Mouse (Mus musculus): ENCODE results near the gene Psme2. TPM values are rescaled to one million over a fixed set of nuclear protein-coding genes. Genes with fewer than 3 reads are reported as not detected.

The Psme2 gene
- polyA plus RNA-seq, 1 experiment from 2014 or later: 212 TPM

DNA sequence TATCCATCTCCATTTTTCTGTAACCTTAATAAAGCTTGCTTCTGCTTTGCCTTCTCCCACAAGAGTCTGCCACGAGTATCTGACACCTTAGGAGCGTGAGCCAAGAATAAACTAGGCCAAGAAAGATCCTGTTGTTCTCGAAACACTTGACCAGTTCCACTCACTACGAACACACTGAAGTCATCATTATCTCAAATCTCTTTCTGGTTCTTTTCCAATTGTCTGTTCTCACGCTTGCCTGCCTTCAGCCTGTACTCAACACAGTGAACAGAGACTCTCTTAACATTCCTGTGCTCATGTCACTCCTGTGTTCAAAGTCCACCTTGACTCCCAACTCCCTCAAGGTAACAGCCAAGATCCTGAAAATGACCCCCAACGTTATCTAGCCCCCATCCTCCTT is 22.4 kb upstream of the Psme2 start:
- Histone ChIP-seq H3K9ac (no peak overlapping the region), H3K4me1 (no peaks in the 10 kb centered on the region), H3K9me3 (no peaks in the 10 kb centered on the region), H3K4me2 (replicated peaks) (no peak overlapping the region), H3K36me3 (peaks cover 17% of the 10 kb centered on the region), H3K27ac (no peak overlapping the region), H3K4me3 (no peak overlapping the region), H3K27me3 (replicated peaks) (no peaks in the 10 kb centered on the region)
- no peak for ATAC-seq (ENCODE audit: low FRiP score, low read depth)
- WGBS: 77% methylated on average over 6 of the region's 6 CpGs

GRCm38 (mm10) chr14:55608339-55608738 is 17.4 kb upstream of the Psme2 start:
- Histone ChIP-seq H3K4me1 (no peaks in the 10 kb centered on the region), H3K36me3 (peaks cover 50% of the 10 kb centered on the region), H3K27ac (no peak overlapping the region), H3K4me2 (replicated peaks) (no peak overlapping the region), H3K9ac (no peak overlapping the region), H3K9me3 (no peaks in the 10 kb centered on the region), H3K4me3 (no peak overlapping the region), H3K27me3 (replicated peaks) (no peaks in the 10 kb centered on the region)
- whole genome bisulfite sequencing: 94% methylated on average over 6 of the region's 6 CpGs
- ATAC-seq (ENCODE audit: low FRiP score, low read depth): no peak

- Histone ChIP-seq H3K9ac (no peak overlapping the region), H3K4me2 (replicated peaks) (no peak overlapping the region), H3K9me3 (no peaks in the 10 kb centered on the region), H3K27me3 (replicated peaks) (no peaks in the 10 kb centered on the region), H3K36me3 (peaks cover 75% of the 10 kb centered on the region), H3K27ac (no peak overlapping the region), H3K4me1 (no peaks in the 10 kb centered on the region), H3K4me3 (no peak overlapping the region)
- 94% methylated on average over 16 of the region's 16 CpGs for WGBS
- ATAC-seq (ENCODE audit: low FRiP score, low read depth): no peak
Observed at GRCm38 (mm10) chr14:55605743-55606459, 15.0 kb upstream of the Psme2 start.

GRCm38 (mm10) chr14:55604823-55605222 is 13.9 kb upstream of the Psme2 start:
- Histone ChIP-seq H3K27me3 (replicated peaks) (no peaks in the 10 kb centered on the region), H3K9ac (no peak overlapping the region), H3K4me2 (replicated peaks) (no peak overlapping the region), H3K27ac (no peak overlapping the region), H3K4me1 (no peaks in the 10 kb centered on the region), H3K9me3 (no peaks in the 10 kb centered on the region), H3K36me3 (peaks cover 82% of the 10 kb centered on the region), H3K4me3 (no peak overlapping the region)
- ATAC-seq (ENCODE audit: low FRiP score, low read depth): no peak
- 91% methylated on average over 11 of the region's 11 CpGs for WGBS

GRCm38 (mm10) chr14:55603633-55604576 is 13.0 kb upstream of the Psme2 start:
- Histone ChIP-seq H3K9ac (0 out of 2 replicates have a peak overlapping the region, but pooled peaks have one; percentile 9), H3K4me3 (no peak overlapping the region), H3K9me3 (no peaks in the 10 kb centered on the region), H3K27ac (no peak overlapping the region), H3K27me3 (replicated peaks) (no peaks in the 10 kb centered on the region), H3K4me1 (no peaks in the 10 kb centered on the region), H3K36me3 (peaks cover 83% of the 10 kb centered on the region), H3K4me2 (replicated peaks) (peak overlapping the region; percentile 40)
- 22% methylated on average over 19 of the region's 19 CpGs for WGBS
- peak; percentile 88 for ATAC-seq (ENCODE audit: low FRiP score, low read depth)

- Histone ChIP-seq H3K4me1 (no peaks in the 10 kb centered on the region), H3K4me2 (replicated peaks) (peak within 1 kb of the TSS; percentile 40), H3K36me3 (peaks cover 83% of the 10 kb centered on the region), H3K9ac (0 out of 2 replicates have a peak within 1 kb of the TSS, but pooled peaks have one; percentile 9), H3K27ac (no peak within 1 kb of the TSS), H3K9me3 (no peaks in the 10 kb centered on the region), H3K4me3 (no peak within 1 kb of the TSS), H3K27me3 (replicated peaks) (no peaks in the 10 kb centered on the region)
- 88% methylated on average over 7 of the region's 7 CpGs for WGBS
- no peak for ATAC-seq (ENCODE audit: low FRiP score, low read depth)
Observed at GRCm38 (mm10) chr14:55603271-55603632, 12.3 kb upstream of the Psme2 start, which contains the start of gene Irf9. Gene Irf9 (plus strand): TSS chr14:55603571.

DNA sequence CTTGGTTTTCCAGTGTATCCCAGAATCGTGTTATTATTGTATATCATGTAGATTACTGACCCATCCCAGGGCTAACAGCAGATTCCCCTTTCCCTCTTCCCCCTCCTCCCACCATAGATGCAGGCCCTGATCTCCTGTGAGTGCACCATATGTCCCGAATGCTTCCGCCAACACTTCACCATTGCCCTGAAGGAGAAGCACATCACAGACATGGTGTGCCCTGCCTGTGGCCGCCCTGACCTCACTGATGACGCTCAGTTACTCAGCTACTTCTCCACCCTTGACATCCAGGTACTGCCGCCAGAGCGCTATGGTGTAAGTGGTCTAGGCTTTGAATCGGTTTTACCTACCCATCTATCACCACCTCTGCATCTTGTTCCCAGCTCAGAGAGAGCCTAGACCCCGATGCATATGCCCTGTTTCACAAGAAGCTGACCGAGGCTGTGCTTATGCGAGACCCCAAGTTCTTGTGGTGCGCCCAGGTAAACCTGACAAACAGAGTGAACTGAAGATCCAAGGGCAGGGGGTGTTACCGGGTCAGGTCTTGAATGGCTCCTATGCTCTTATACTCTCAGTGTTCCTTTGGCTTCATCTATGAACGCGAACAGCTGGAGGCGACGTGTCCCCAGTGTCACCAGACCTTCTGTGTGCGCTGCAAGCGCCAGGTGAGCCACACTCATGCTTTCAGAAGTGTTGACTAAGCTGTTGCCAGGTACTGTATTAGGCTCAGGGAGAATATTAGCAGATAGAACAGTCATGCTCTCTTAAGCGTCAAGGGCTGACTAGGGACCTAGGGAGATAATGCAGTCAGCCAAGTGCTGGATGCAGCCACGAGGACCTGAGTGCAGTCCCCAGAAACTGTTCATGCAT is 7.8 kb upstream of the Psme2 start:
- Histone ChIP-seq H3K27ac (no peak overlapping the region), H3K27me3 (replicated peaks) (no peaks in the 10 kb centered on the region), H3K4me2 (replicated peaks) (no peak overlapping the region), H3K36me3 (peaks cover 87% of the 10 kb centered on the region), H3K9ac (peak overlapping the region; percentile 23; the same call in 1 of the 2 replicates), H3K4me1 (no peaks in the 10 kb centered on the region), H3K4me3 (no peak overlapping the region), H3K9me3 (no peaks in the 10 kb centered on the region)
- 94% methylated on average over 21 of the region's 21 CpGs for WGBS
- no peak for ATAC-seq (ENCODE audit: low FRiP score, low read depth)

GRCm38 (mm10) chr14:55596036-55596690 is 5.2 kb upstream of the Psme2 start:
- WGBS: 78% methylated on average over 13 of the region's 13 CpGs
- no peak overlapping the region for H3K9ac ChIP-seq
- no peak overlapping the region for H3K4me3 ChIP-seq
- H3K9me3 ChIP-seq: no peaks in the 10 kb centered on the region
- H3K27ac ChIP-seq: no peak overlapping the region
- ATAC-seq (ENCODE audit: low FRiP score, low read depth): no peak
- H3K4me2 ChIP-seq (replicated peaks): no peak overlapping the region
- peaks cover 20% of the 10 kb centered on the region for H3K4me1 ChIP-seq
- no peaks in the 10 kb centered on the region for H3K27me3 ChIP-seq (replicated peaks)
- H3K36me3 ChIP-seq: peaks cover 63% of the 10 kb centered on the region

- H3K27me3 ChIP-seq (replicated peaks): no peaks in the 10 kb centered on the region
- WGBS: 5% methylated on average over 16 of the region's 16 CpGs
- H3K9me3 ChIP-seq: no peaks in the 10 kb centered on the region
- no peak for ATAC-seq (ENCODE audit: low FRiP score, low read depth)
- peaks cover 29% of the 10 kb centered on the region for H3K4me1 ChIP-seq
- peaks cover 46% of the 10 kb centered on the region for H3K36me3 ChIP-seq
- peak overlapping the region; percentile 87 for H3K4me3 ChIP-seq
- H3K27ac ChIP-seq: 0 out of 2 replicates have a peak overlapping the region, but pooled peaks have one; percentile 64
- peak overlapping the region; percentile 98 for H3K4me2 ChIP-seq (replicated peaks)
- H3K9ac ChIP-seq: peak overlapping the region; percentile 86
Observed at GRCm38 (mm10) chr14:55592226-55592625, 1.3 kb upstream of the Psme2 start.

DNA sequence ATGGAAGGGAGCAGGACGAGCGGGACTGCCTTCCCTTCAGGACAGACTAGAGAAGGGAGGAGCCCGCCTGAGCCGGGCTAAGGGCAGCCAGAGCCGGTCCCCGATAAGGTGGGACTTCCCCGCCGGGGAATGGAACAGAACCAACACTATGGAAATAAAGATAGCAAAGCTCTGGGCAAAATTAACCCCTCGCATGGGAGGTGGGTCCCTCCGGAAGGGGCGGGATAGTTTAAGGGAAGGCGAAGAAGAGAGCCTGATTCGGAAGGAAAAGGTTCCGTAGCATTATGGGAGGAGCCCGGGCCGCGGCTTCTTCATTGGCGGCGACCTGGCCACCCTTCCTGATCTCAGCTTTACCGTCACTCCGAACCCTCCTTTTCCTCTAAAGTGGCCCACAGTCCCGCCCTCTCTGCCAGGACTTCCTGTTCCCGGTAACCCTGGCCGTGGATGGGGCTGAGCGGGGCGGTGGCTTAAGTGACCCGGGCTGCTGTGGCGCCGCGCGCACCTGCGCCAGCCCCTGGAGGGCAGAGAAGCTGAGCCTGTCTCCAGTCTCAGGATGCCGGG is 498 bp upstream of the Psme2 start, which contains the start of gene Rnf31:
Rnf31 (plus strand) TSS at position 378 of the 561 bp plus-strand sequence.
- Histone ChIP-seq H3K4me2 (replicated peaks) (peak within 1 kb of the TSS; percentile 98), H3K27ac (peak within 1 kb of the TSS; percentile 67), H3K36me3 (peaks cover 41% of the 10 kb centered on the region), H3K27me3 (replicated peaks) (no peaks in the 10 kb centered on the region), H3K9ac (peak within 1 kb of the TSS; percentile 86), H3K9me3 (no peaks in the 10 kb centered on the region), H3K4me3 (peak within 1 kb of the TSS; percentile 87), H3K4me1 (peaks cover 29% of the 10 kb centered on the region)
- under 1% methylated on average over 33 of the region's 33 CpGs for WGBS
- ATAC-seq (ENCODE audit: low FRiP score, low read depth): peak; percentile 91
